Mouse (Mus musculus): ENCODE data around the gene Magi3. TPM values are rescaled to one million over a fixed set of nuclear protein-coding genes. Genes with fewer than 3 reads are reported as not detected.

The Magi3 gene
- polyA plus RNA-seq, 1 experiment, result 5.3 TPM

DNA sequence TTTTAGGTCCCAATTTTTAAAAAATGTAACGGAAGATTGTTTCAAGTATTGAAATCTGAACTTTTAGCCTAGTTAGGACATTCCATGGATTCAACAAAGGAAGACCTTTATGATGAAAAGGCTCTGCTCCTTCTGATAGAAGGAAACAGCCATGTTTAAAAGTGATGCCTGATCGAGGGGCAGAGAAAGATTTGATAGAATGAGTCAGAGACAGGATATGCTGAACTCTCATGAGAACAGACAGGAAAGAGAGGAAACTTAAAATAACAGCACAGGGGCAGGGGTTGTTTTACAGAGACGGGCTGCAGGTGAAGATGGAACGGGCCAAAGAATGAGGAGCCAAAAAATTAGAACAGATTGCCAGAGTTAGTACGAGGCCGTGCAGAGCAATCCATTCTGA lies 59.6 kb downstream of the Magi3 start:
- H3K4me3 ChIP-seq (ENCODE audit: insufficient read depth, poor library complexity, severe bottlenecking), result no peak overlapping the region
- H3ac ChIP-seq (ENCODE audit: control insufficient read depth, insufficient read length, low read depth), result no peak overlapping the region
- TF ChIP-seq FOSL1 (IDR thresholded peaks at IDR 0.05; ENCODE audit: insufficient read depth, low read length, poor library complexity, severe bottlenecking) (no peak), CTCF (IDR thresholded peaks at IDR 0.05; ENCODE audit: control insufficient read depth, insufficient read depth, insufficient read length) (no peak), MYOG (IDR thresholded peaks at IDR 0.05; ENCODE audit: control insufficient read depth, extremely low read depth, insufficient read length) (no peak), CEBPB (IDR thresholded peaks at IDR 0.05; ENCODE audit: low read depth) (no peak), MYOD1 (IDR thresholded peaks at IDR 0.05; ENCODE audit: control insufficient read depth, insufficient read length, low read depth) (no peak), USF1 (IDR thresholded peaks at IDR 0.05; ENCODE audit: low read depth) (no peak), MAX (IDR thresholded peaks at IDR 0.05) (no peak)
- no peaks in the 10 kb centered on the region for H3K36me3 ChIP-seq (ENCODE audit: control insufficient read depth, insufficient read depth)
- peaks cover 9% of the 10 kb centered on the region for H3K79me3 ChIP-seq (ENCODE audit: low read depth)
- no peaks in the 10 kb centered on the region for H3K27me3 ChIP-seq (ENCODE audit: control insufficient read depth, insufficient read depth, insufficient read length)
- H3K79me2 ChIP-seq (ENCODE audit: control insufficient read depth, insufficient read depth), result peaks cover 9% of the 10 kb centered on the region

- peaks cover 19% of the 10 kb centered on the region for H3K79me3 ChIP-seq (ENCODE audit: low read depth)
- no peak for TF ChIP-seq MAX (IDR thresholded peaks at IDR 0.05)
- TF ChIP-seq FOSL1 (IDR thresholded peaks at IDR 0.05; ENCODE audit: insufficient read depth, low read length, poor library complexity, severe bottlenecking), result peak; percentile 54
- no peak for TF ChIP-seq CTCF (IDR thresholded peaks at IDR 0.05; ENCODE audit: control insufficient read depth, insufficient read depth, insufficient read length)
- no peak for TF ChIP-seq MYOD1 (IDR thresholded peaks at IDR 0.05; ENCODE audit: control insufficient read depth, insufficient read length, low read depth)
- no peak for TF ChIP-seq USF1 (IDR thresholded peaks at IDR 0.05; ENCODE audit: low read depth)
These were observed 70.0 kb downstream of the Magi3 start for GRCm38 (mm10) chr3:104150146-104150545.

GRCm38 (mm10) chr3:104142376-104142775 lies 77.8 kb downstream of the Magi3 start:
- Histone ChIP-seq H3ac (ENCODE audit: control insufficient read depth, insufficient read length, low read depth) (no peak overlapping the region), H3K27me3 (ENCODE audit: control insufficient read depth, insufficient read depth, insufficient read length) (no peaks in the 10 kb centered on the region), H3K79me3 (ENCODE audit: low read depth) (peaks cover 7% of the 10 kb centered on the region), H3K36me3 (ENCODE audit: control insufficient read depth, insufficient read depth) (no peaks in the 10 kb centered on the region), H3K79me2 (ENCODE audit: control insufficient read depth, insufficient read depth) (peaks cover 14% of the 10 kb centered on the region), H3K4me3 (ENCODE audit: insufficient read depth, poor library complexity, severe bottlenecking) (no peak overlapping the region)
- no peak for TF ChIP-seq MYOG (IDR thresholded peaks at IDR 0.05; ENCODE audit: control insufficient read depth, extremely low read depth, insufficient read length)
- TF ChIP-seq FOSL1 (IDR thresholded peaks at IDR 0.05; ENCODE audit: insufficient read depth, low read length, poor library complexity, severe bottlenecking), result no peak
- no peak for TF ChIP-seq CEBPB (IDR thresholded peaks at IDR 0.05; ENCODE audit: low read depth)
- no peak for TF ChIP-seq CTCF (IDR thresholded peaks at IDR 0.05; ENCODE audit: control insufficient read depth, insufficient read depth, insufficient read length)

More at GRCm38 (mm10) chr3:104150146-104150545, 70.0 kb downstream of the Magi3 start:
- no peak overlapping the region for H3K4me3 ChIP-seq (ENCODE audit: insufficient read depth, poor library complexity, severe bottlenecking)
- no peaks in the 10 kb centered on the region for H3K27me3 ChIP-seq (ENCODE audit: control insufficient read depth, insufficient read depth, insufficient read length)
- peaks cover 25% of the 10 kb centered on the region for H3K79me2 ChIP-seq (ENCODE audit: control insufficient read depth, insufficient read depth)
- no peaks in the 10 kb centered on the region for H3K36me3 ChIP-seq (ENCODE audit: control insufficient read depth, insufficient read depth)
- no peak overlapping the region for H3ac ChIP-seq (ENCODE audit: control insufficient read depth, insufficient read length, low read depth)

- no peaks in the 10 kb centered on the region for H3K36me3 ChIP-seq (ENCODE audit: control insufficient read depth, insufficient read depth)
- no peak for TF ChIP-seq CTCF (IDR thresholded peaks at IDR 0.05; ENCODE audit: control insufficient read depth, insufficient read depth, insufficient read length)
- no peak for TF ChIP-seq USF1 (IDR thresholded peaks at IDR 0.05; ENCODE audit: low read depth)
- no peak for TF ChIP-seq MAX (IDR thresholded peaks at IDR 0.05)
- no peak for TF ChIP-seq MYOD1 (IDR thresholded peaks at IDR 0.05; ENCODE audit: control insufficient read depth, insufficient read length, low read depth)
- TF ChIP-seq MYOG (IDR thresholded peaks at IDR 0.05; ENCODE audit: control insufficient read depth, extremely low read depth, insufficient read length), result no peak
- no peak for TF ChIP-seq CEBPB (IDR thresholded peaks at IDR 0.05; ENCODE audit: low read depth)
These were observed 81.2 kb downstream of the Magi3 start for GRCm38 (mm10) chr3:104138953-104139450.

GRCm38 (mm10) chr3:104125628-104126027 lies 94.5 kb downstream of the Magi3 start:
- TF ChIP-seq USF1 (IDR thresholded peaks at IDR 0.05; ENCODE audit: low read depth) (no peak), MYOD1 (IDR thresholded peaks at IDR 0.05; ENCODE audit: control insufficient read depth, insufficient read length, low read depth) (no peak), FOSL1 (IDR thresholded peaks at IDR 0.05; ENCODE audit: insufficient read depth, low read length, poor library complexity, severe bottlenecking) (no peak), MAX (IDR thresholded peaks at IDR 0.05) (no peak), MYOG (IDR thresholded peaks at IDR 0.05; ENCODE audit: control insufficient read depth, extremely low read depth, insufficient read length) (no peak), CTCF (IDR thresholded peaks at IDR 0.05; ENCODE audit: control insufficient read depth, insufficient read depth, insufficient read length) (no peak), CEBPB (IDR thresholded peaks at IDR 0.05; ENCODE audit: low read depth) (no peak)
- peaks cover 14% of the 10 kb centered on the region for H3K79me2 ChIP-seq (ENCODE audit: control insufficient read depth, insufficient read depth)
- peaks cover 6% of the 10 kb centered on the region for H3K79me3 ChIP-seq (ENCODE audit: low read depth)
- H3K36me3 ChIP-seq (ENCODE audit: control insufficient read depth, insufficient read depth), result no peaks in the 10 kb centered on the region
- H3K4me3 ChIP-seq (ENCODE audit: insufficient read depth, poor library complexity, severe bottlenecking), result no peak overlapping the region
- H3K27me3 ChIP-seq (ENCODE audit: control insufficient read depth, insufficient read depth, insufficient read length), result no peaks in the 10 kb centered on the region
- H3ac ChIP-seq (ENCODE audit: control insufficient read depth, insufficient read length, low read depth), result no peak overlapping the region

More at GRCm38 (mm10) chr3:104138953-104139450, 81.2 kb downstream of the Magi3 start:
- Histone ChIP-seq H3K79me2 (ENCODE audit: control insufficient read depth, insufficient read depth) (peaks cover 14% of the 10 kb centered on the region), H3K79me3 (ENCODE audit: low read depth) (no peaks in the 10 kb centered on the region), H3K4me3 (ENCODE audit: insufficient read depth, poor library complexity, severe bottlenecking) (no peak overlapping the region), H3K27me3 (ENCODE audit: control insufficient read depth, insufficient read depth, insufficient read length) (no peaks in the 10 kb centered on the region), H3ac (ENCODE audit: control insufficient read depth, insufficient read length, low read depth) (no peak overlapping the region)

GRCm38 (mm10) chr3:104123846-104124245 lies 96.3 kb downstream of the Magi3 start:
- peaks cover 14% of the 10 kb centered on the region for H3K79me2 ChIP-seq (ENCODE audit: control insufficient read depth, insufficient read depth)
- TF ChIP-seq MYOG (IDR thresholded peaks at IDR 0.05; ENCODE audit: control insufficient read depth, extremely low read depth, insufficient read length), result no peak
- TF ChIP-seq FOSL1 (IDR thresholded peaks at IDR 0.05; ENCODE audit: insufficient read depth, low read length, poor library complexity, severe bottlenecking), result no peak
- no peak for TF ChIP-seq MYOD1 (IDR thresholded peaks at IDR 0.05; ENCODE audit: control insufficient read depth, insufficient read length, low read depth)
- no peak for TF ChIP-seq MAX (IDR thresholded peaks at IDR 0.05)
- TF ChIP-seq CEBPB (IDR thresholded peaks at IDR 0.05; ENCODE audit: low read depth), result no peak
- TF ChIP-seq USF1 (IDR thresholded peaks at IDR 0.05; ENCODE audit: low read depth), result no peak
- no peak for TF ChIP-seq CTCF (IDR thresholded peaks at IDR 0.05; ENCODE audit: control insufficient read depth, insufficient read depth, insufficient read length)
- peaks cover 2% of the 10 kb centered on the region for H3K79me3 ChIP-seq (ENCODE audit: low read depth)
- H3K4me3 ChIP-seq (ENCODE audit: insufficient read depth, poor library complexity, severe bottlenecking), result no peak overlapping the region
- no peaks in the 10 kb centered on the region for H3K27me3 ChIP-seq (ENCODE audit: control insufficient read depth, insufficient read depth, insufficient read length)
- no peak overlapping the region for H3ac ChIP-seq (ENCODE audit: control insufficient read depth, insufficient read length, low read depth)
- no peaks in the 10 kb centered on the region for H3K36me3 ChIP-seq (ENCODE audit: control insufficient read depth, insufficient read depth)
